Mouse (Mus musculus) mesoderm, embryonic 11.5 days (tissue): ENCODE data around the gene Ascl3.

Source experiments
- DNase-seq: peaks from one replicate; pipeline ENCODE4 v3.0.0-alpha.2; 2012; ENCODE audit warnings: low read depth, low spot score

The Ascl3 gene

DNA sequence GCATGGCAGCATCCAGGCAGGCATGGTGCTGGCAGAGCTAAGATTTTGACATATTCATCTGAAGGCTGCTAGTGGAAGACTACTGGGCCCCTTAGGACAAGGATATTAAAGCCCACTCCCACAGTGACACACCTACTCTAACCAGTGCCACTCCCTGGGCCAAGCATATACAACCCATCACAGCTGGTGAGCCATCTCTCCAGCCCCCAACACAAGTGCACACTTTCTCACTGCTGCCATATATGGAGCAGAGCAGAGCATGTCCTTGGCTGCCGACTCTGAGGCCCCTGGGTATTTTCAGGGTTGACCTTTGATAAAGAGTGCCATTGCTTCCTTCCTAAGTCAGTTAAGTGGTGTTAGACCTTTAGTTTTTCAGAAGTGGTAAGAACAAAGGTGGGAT, 21.5 kb downstream of the Ascl3 start:
- DNase-seq: no peak

DNA sequence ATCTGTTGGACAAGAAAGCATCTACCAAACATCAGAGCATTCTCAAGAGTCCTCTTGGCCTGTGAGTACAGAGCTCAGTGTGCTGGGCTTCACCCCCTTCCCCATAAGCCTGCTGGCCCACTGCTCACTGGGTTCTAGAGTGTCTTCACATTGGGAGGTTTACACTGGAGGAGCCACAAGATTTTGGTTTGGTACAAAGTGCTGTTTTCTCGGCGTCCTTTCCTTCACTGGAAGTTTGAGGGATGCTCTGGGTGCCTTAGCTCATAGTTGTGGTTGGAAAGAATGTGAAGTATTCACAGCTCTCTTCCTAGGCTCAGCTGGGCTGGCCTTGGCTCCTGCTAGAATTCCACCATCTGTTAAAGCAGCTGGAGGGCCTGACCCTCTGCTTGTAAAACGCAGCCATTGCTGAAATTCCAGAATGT, 22.6 kb downstream of the Ascl3 start:
- DNase-seq: peak; percentile 65

DNA sequence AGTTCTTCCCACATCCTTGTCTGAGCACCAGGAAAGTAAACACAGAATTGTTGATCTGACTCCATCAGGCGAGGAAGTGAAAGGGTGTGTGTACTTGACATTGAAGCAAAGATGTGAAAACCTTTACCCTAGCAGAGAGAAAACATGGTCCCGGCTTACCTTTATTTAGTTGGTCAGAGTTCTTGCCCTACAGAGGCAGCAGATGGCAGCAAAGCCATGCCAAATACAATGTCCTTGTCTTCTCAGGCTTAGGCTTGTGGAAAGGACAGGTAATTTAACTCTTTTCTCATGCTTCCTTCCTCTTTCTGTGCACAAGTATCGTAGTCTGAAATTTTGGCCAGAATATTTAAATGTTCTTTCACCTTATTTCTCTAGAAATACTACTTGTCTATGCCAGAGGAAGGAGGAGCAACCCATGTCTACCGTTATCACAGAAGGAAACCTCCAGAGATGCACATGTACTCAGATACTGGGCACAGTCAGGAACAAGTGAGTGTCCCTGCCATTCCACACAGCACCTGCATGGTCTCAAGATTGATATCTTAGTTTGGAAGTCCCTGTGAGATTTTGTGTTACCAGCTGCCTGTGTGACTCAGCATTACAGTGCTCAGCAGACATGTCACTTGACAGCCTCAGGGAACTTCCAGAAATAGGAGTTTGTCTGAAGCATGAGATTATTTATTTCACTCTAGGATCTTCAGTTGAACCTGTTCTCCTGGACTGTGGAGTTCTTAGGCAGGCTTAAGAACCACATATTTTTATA, 24.3 kb downstream of the Ascl3 start:
- peak; percentile 33 for DNase-seq

DNA sequence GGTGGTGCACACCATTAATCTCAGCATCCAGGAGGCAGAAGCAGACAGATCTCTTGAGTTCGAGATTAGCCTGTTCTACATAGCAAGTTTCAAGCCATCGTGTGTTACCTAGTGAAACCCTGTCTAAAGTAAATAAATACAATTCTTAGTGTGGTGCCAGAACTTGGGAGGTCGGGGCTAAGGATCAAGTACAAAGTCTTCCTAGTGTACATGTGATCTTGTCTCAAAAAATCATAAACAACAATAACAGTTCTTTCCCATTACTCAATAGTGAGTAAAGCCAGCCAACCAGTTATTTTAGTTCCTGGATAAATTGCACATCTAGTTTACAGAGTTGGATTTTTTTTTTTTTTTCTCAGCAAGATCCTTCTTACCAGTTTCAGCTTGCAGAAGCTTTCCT, 27.1 kb downstream of the Ascl3 start:
- DNase-seq: no peak

DNA sequence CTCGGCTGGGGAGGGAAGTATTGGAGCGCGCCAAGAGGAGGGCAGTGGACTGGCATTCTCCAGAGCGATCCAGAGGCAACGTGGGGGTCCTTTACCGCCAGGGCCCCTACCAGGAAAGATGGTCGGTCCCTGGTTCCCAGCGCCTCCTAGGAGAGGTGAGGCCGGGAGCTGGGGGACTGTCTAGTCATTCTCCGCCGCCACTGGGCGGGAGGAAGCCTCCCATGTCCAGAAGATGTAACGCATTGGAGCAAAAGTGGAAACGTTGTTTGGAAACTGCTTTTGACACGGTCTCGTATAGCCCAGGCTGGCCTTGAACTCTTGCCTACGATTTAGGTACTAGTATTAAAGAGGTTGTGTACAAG, 27.5 kb downstream of the Ascl3 start:
- DNase-seq: no peak

DNA sequence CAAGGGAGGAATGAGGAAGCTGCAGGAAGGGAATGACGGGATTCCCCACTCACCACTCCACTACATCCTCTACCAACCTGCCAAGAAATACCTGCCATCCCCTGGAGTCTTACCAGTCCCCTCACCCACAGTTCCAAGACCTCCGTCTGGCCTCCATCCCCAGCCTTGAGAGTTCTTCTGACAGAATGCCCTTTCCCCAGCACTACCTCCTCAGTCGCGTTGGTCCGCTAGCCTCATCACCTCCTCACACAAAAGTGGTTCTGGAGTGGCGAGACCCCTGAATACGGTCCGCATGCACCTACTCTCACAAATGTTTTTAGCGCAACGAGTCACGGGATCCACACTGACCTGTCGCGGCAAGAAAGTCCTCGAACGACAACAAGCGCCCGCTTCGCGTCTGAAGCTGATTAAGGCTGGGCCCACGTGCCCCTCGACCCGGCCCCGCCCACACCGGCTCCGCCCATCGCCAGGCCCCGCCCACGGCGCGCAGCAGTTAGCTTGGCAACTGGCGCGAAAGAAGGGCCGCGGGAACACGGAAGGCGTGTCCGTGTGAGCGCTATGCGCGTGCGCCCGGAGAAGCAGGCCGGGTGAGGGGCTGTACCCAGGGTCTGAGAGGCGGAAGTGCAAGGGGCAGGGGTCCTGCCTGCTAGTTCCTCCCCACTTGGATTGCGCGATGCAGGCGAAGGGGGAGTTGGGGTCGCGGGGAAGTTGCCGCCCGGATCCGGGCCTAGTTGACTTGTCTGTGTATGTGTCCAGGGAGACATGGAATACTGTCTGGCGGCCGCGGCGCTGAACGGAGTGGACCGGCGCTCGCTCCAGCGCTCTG, 28.1 kb downstream of the Ascl3 start, which contains the start of the genes St5 and Akip1:
Gene St5 (minus strand): TSS at position 416 of the 826 bp plus-strand sequence.
Gene Akip1 (plus strand): TSS at position 501 of the 826 bp plus-strand sequence.
- DNase-seq: peak; percentile 98

DNA sequence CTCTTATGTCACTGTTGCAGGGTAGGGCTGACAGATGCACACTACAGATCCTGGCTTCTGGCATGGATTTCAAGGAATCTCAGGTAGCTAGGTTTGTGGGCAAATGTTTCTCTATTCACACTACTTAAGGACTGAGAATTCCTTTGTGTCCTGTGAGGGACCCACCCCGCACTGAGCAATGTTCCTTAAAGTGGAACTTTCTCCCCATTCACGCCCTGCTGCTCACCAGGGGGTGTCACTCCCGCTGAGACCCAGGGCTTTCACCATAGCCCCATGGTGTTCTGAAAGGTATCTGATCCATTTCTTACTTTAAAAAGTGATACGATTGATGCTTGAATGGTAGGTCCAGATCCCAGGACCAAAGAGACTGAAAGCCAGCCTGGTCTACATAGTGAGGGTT, 28.8 kb downstream of the Ascl3 start:
- DNase-seq: no peak

DNA sequence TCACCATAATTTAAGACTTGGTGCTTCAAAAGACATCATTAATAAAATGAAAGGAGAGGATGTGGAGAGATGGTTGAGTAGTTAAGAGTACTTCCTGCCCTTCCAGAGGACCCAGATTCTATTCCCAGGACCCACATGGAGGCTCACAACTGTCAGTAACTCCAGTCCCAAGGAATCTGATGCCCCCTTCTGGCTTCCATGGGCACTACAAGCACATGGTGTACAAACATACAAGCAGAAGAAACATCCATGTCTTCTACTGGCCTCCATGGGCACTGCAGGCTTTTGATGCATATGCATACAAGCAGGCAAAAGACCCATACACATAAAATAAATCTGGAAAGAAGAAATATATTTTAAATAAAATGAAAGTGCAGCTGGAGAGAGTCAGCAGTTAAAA, 31.3 kb downstream of the Ascl3 start:
- DNase-seq: no peak

DNA sequence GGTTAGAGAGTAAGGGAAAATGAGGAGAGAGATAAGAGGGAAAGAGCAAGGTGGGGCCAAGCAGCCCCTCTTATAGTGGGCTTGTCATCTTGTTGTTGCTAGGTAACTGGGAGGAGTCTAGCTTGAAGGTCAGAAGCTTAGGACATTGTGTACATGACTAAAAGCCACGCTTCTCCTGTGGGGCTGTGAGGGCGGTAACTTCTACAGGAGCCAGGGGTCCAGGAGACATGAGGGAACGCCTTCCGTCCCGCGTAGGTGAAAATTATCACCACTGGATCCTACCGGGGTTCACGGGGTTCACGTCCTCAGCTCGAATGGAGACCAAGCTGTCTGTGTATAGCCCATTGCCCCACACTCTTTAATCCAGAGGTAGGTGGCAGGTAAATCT, 36.2 kb downstream of the Ascl3 start:
- DNase-seq: no peak

DNA sequence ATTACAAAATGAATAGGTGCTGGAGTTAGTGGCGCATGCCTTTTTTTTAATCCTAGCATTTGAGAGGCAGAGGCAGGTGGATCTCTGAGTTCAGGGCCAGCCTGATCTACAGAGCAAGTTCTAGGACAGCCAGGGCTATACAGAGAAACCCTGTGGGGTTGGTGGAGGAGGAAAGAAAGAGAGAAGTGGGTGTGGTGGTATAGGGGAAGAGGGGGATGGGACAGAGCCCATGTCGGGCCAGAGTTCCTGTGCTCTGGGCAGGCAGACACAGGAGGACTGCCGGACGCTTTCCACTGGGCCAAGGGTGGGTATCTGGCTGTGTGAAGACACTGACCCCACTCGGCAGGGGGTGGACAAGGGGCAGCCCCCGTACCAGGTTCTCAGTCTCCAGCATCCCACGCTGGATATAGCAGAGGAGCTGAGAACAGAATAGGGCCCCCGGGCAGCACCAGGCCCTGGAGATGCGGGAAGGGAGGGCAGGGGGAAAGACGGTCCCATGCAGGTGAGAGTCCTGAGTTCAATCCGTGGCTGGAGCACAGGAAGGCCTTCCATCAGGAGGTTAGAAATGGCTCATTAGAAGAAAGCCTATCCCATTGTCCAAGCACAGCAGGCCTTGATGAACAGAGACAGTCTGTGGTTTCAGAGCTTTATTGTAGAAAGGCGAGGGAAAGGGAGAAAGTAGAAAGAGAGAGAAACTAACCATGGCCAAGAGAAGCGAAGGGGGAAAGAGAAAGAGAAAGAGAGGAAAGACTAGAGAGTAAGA, 36.8 kb downstream of the Ascl3 start:
- no peak for DNase-seq

DNA sequence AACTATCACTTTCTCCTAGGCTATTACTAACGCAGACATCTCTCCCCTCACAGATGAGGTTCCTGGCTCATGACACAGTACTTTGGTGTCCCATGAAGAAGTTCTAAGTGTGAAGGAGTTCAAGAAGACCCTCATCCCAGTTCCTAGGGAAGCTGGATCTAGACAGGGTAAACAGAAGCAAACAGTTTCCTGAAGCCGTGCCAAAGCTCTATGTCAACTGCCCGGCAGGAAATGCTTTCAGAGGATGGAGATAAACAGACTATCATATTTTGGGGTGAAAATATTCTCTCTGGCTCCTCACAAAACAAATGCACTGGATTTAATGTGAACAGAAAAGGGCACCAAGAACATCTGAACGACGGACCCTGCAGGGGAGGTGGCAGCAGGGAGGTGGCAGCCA, 40.6 kb downstream of the Ascl3 start:
- no peak for DNase-seq

DNA sequence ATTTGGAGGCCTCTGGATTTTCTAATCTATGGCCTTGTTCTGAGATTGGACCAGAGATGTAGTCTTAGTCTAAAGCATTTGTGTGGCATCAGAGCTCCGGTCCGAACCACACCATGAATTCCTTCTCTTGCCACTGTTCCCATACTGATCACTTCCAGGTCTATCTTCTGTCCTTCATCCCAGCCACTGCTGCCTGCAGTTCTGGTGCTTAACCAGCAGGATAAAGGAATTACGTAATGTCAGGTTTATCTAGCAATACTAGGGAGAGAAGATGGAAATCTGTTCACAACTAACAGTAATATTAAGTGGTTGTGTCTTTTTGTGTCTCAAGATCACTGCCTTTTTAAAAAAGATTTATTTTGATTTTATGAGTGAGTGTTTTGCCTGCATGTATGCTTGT, 41.4 kb downstream of the Ascl3 start:
- DNase-seq: no peak

DNA sequence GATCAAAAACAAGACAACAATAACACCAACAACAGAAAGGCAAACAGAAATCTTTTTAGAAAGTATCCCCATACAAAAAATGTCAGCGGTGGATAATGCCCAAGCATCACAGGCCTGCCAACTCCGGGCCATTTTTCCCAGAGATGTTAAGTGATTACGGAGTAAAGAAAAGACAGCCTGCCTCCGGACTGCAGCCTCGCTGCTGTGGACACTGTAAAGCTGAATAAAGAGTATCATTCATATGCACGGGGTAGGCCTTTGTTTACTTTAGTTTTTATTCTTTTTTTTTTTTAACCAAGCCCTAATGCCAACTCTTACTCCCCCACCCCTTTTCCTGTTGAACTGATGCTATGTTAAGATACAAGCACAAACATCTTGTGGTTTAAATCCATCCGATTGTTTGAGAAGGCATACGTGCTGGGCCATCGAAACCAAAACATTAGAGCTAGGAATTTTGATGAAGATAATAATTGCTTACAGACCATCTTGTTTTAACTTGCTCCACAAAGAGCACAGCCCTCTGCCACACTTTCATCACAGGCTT, 44.9 kb downstream of the Ascl3 start:
- no peak for DNase-seq

DNA sequence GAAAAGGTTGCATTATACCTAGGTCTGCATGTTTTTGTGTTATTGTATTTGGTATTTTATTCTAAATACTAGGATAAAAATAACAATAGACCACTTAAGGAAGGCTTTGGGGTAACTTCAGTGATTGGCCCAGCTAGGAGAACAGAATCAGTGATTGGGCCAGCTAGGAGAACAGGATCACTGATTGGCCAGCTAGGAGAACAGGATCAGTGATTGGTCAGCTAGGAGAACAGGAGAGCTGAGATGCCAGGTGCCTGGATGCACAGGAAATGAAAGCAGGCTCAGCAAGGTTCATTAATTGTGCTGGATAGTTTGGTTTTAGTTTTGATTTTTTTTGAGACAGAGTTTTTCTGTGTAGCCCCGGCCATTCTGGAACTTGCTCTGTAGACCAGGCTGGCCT, 50.6 kb downstream of the Ascl3 start:
- DNase-seq: no peak

DNA sequence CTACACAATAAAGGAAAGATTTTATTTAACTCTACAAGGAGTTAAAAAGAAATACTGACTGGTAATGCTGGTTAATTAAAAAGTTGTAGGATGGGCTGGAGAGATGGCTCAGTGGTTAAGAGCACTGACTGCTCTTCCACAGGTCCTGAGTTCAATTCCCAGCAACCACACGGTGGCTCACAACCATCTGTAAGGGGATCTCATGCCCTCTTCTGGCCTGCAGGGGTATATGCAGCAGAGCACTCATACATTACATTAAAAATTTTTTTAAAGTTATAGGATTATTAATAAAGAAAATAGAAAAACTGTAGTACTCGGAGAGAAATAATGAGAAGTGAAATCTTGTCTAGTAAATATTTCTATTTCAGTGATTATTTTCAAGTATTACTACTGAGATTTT, 51.2 kb downstream of the Ascl3 start:
- no peak for DNase-seq
